Mouse (Mus musculus): ENCODE data around the gene Shpk. TPM values are rescaled to one million over a fixed set of nuclear protein-coding genes. Genes with fewer than 3 reads are reported as not detected.

Gene Shpk
- polyA plus RNA-seq, 1 experiment from 2014 or later = 1.8 TPM

GRCm38 (mm10) chr11:73201597-73201996 is 2.3 kb downstream of the Shpk start:
- H3K27ac ChIP-seq = no peak overlapping the region
- no peaks in the 10 kb centered on the region for H3K9me3 ChIP-seq
- no peak overlapping the region for H3K9ac ChIP-seq (replicated peaks)
- H3K4me1 ChIP-seq (replicated peaks) = peaks cover 27% of the 10 kb centered on the region
- H3K4me2 ChIP-seq (replicated peaks) = no peak overlapping the region
- ATAC-seq = no peak
- WGBS = 34% methylated on average over 4 of the region's 4 CpGs
- no peaks in the 10 kb centered on the region for H3K36me3 ChIP-seq
- no peak overlapping the region for H3K4me3 ChIP-seq (replicated peaks)
- no peaks in the 10 kb centered on the region for H3K27me3 ChIP-seq

GRCm38 (mm10) chr11:73203895-73204294 is 4.6 kb downstream of the Shpk start:
- H3K9me3 ChIP-seq = no peaks in the 10 kb centered on the region
- ATAC-seq = no peak
- H3K4me2 ChIP-seq (replicated peaks) = no peak overlapping the region
- no peak overlapping the region for H3K4me3 ChIP-seq (replicated peaks)
- H3K36me3 ChIP-seq = no peaks in the 10 kb centered on the region
- no peak overlapping the region for H3K27ac ChIP-seq
- no peaks in the 10 kb centered on the region for H3K27me3 ChIP-seq
- 91% methylated on average over 8 of the region's 8 CpGs for WGBS
- no peak overlapping the region; the same call in 1 of the 2 replicates for H3K9ac ChIP-seq (replicated peaks)
- H3K4me1 ChIP-seq (replicated peaks) = peaks cover 7% of the 10 kb centered on the region

GRCm38 (mm10) chr11:73205194-73205593 is 5.9 kb downstream of the Shpk start:
- H3K36me3 ChIP-seq = no peaks in the 10 kb centered on the region
- no peak overlapping the region for H3K27ac ChIP-seq
- H3K4me1 ChIP-seq (replicated peaks) = peaks cover under 1% of the 10 kb centered on the region; the same call in 1 of the 2 replicates
- H3K9ac ChIP-seq (replicated peaks) = no peak overlapping the region
- H3K4me3 ChIP-seq (replicated peaks) = no peak overlapping the region
- ATAC-seq = no peak
- 87% methylated on average over 7 of the region's 7 CpGs for WGBS
- H3K9me3 ChIP-seq = no peaks in the 10 kb centered on the region
- H3K4me2 ChIP-seq (replicated peaks) = no peak overlapping the region
- H3K27me3 ChIP-seq = no peaks in the 10 kb centered on the region

GRCm38 (mm10) chr11:73207621-73208020 is 8.4 kb downstream of the Shpk start:
- ATAC-seq = no peak
- Histone ChIP-seq H3K4me1 (replicated peaks) (no peaks in the 10 kb centered on the region), H3K27ac (no peak overlapping the region), H3K4me2 (replicated peaks) (no peak overlapping the region), H3K9ac (replicated peaks) (no peak overlapping the region), H3K4me3 (replicated peaks) (no peak overlapping the region), H3K27me3 (no peaks in the 10 kb centered on the region), H3K9me3 (no peaks in the 10 kb centered on the region), H3K36me3 (no peaks in the 10 kb centered on the region)
- 74% methylated on average over 2 of the region's 2 CpGs for WGBS

GRCm38 (mm10) chr11:73213956-73214355 is 14.7 kb downstream of the Shpk start:
- no peaks in the 10 kb centered on the region for H3K9me3 ChIP-seq
- H3K27ac ChIP-seq = no peak overlapping the region
- ATAC-seq = no peak
- no peak overlapping the region for H3K4me3 ChIP-seq (replicated peaks)
- no peak overlapping the region for H3K4me2 ChIP-seq (replicated peaks)
- H3K4me1 ChIP-seq (replicated peaks) = no peaks in the 10 kb centered on the region
- no peaks in the 10 kb centered on the region for H3K36me3 ChIP-seq
- no peaks in the 10 kb centered on the region for H3K27me3 ChIP-seq
- H3K9ac ChIP-seq (replicated peaks) = no peak overlapping the region
- WGBS = 77% methylated on average over 3 of the region's 3 CpGs

- Histone ChIP-seq H3K27ac (no peak overlapping the region), H3K4me3 (replicated peaks) (no peak overlapping the region), H3K9ac (replicated peaks) (no peak overlapping the region), H3K9me3 (no peaks in the 10 kb centered on the region), H3K4me2 (replicated peaks) (no peak overlapping the region), H3K4me1 (replicated peaks) (no peaks in the 10 kb centered on the region), H3K36me3 (no peaks in the 10 kb centered on the region), H3K27me3 (no peaks in the 10 kb centered on the region)
- 67% methylated on average over 2 of the region's 2 CpGs for WGBS
- ATAC-seq = no peak
Observed at GRCm38 (mm10) chr11:73219671-73220070, 20.4 kb downstream of the Shpk start.

- Histone ChIP-seq H3K27ac (no peak overlapping the region), H3K9ac (replicated peaks) (no peak overlapping the region), H3K27me3 (no peaks in the 10 kb centered on the region), H3K4me3 (replicated peaks) (no peak overlapping the region), H3K4me1 (replicated peaks) (no peaks in the 10 kb centered on the region), H3K36me3 (no peaks in the 10 kb centered on the region), H3K9me3 (no peaks in the 10 kb centered on the region), H3K4me2 (replicated peaks) (no peak overlapping the region)
- 100% methylated on average over 1 of the region's 1 CpGs for WGBS
- no peak for ATAC-seq
Observed at GRCm38 (mm10) chr11:73220651-73221050, 21.4 kb downstream of the Shpk start.

GRCm38 (mm10) chr11:73222846-73223245 is 23.6 kb downstream of the Shpk start:
- 58% methylated on average over 5 of the region's 5 CpGs for WGBS
- Histone ChIP-seq H3K27me3 (no peaks in the 10 kb centered on the region), H3K9ac (replicated peaks) (no peak overlapping the region), H3K9me3 (no peaks in the 10 kb centered on the region), H3K36me3 (no peaks in the 10 kb centered on the region), H3K27ac (no peak overlapping the region), H3K4me2 (replicated peaks) (no peak overlapping the region), H3K4me1 (replicated peaks) (no peaks in the 10 kb centered on the region), H3K4me3 (replicated peaks) (no peak overlapping the region)
- ATAC-seq = no peak

- no peak for ATAC-seq
- 78% methylated on average over 2 of the region's 2 CpGs for WGBS
- peaks cover 4% of the 10 kb centered on the region for H3K9me3 ChIP-seq
- no peak overlapping the region for H3K4me3 ChIP-seq (replicated peaks)
- H3K27me3 ChIP-seq = no peaks in the 10 kb centered on the region
- H3K4me1 ChIP-seq (replicated peaks) = no peaks in the 10 kb centered on the region
- H3K27ac ChIP-seq = no peak overlapping the region
- no peaks in the 10 kb centered on the region for H3K36me3 ChIP-seq
- H3K9ac ChIP-seq (replicated peaks) = no peak overlapping the region
- no peak overlapping the region for H3K4me2 ChIP-seq (replicated peaks)
Observed at GRCm38 (mm10) chr11:73223966-73224365, 24.7 kb downstream of the Shpk start.

GRCm38 (mm10) chr11:73225856-73226255 is 26.6 kb downstream of the Shpk start:
- Histone ChIP-seq H3K9ac (replicated peaks) (no peak overlapping the region), H3K4me1 (replicated peaks) (no peaks in the 10 kb centered on the region), H3K9me3 (peaks cover 8% of the 10 kb centered on the region), H3K27me3 (no peaks in the 10 kb centered on the region), H3K36me3 (no peaks in the 10 kb centered on the region), H3K27ac (no peak overlapping the region), H3K4me2 (replicated peaks) (no peak overlapping the region), H3K4me3 (replicated peaks) (no peak overlapping the region)
- WGBS = 94% methylated on average over 6 of the region's 6 CpGs
- ATAC-seq = no peak

- 83% methylated on average over 5 of the region's 5 CpGs for WGBS
- H3K9ac ChIP-seq (replicated peaks) = no peak overlapping the region
- H3K27me3 ChIP-seq = no peaks in the 10 kb centered on the region
- no peaks in the 10 kb centered on the region for H3K36me3 ChIP-seq
- no peak overlapping the region for H3K4me3 ChIP-seq (replicated peaks)
- H3K4me1 ChIP-seq (replicated peaks) = no peaks in the 10 kb centered on the region
- H3K4me2 ChIP-seq (replicated peaks) = no peak overlapping the region
- ATAC-seq = no peak
- peaks cover 8% of the 10 kb centered on the region for H3K9me3 ChIP-seq
- H3K27ac ChIP-seq = no peak overlapping the region
Observed at GRCm38 (mm10) chr11:73228881-73229280, 29.6 kb downstream of the Shpk start.

GRCm38 (mm10) chr11:73230081-73230480 is 30.8 kb downstream of the Shpk start:
- no peak overlapping the region for H3K4me3 ChIP-seq (replicated peaks)
- H3K4me1 ChIP-seq (replicated peaks) = no peaks in the 10 kb centered on the region
- peaks cover 8% of the 10 kb centered on the region for H3K9me3 ChIP-seq
- no peak overlapping the region for H3K27ac ChIP-seq
- H3K9ac ChIP-seq (replicated peaks) = no peak overlapping the region
- 87% methylated on average over 5 of the region's 5 CpGs for WGBS
- no peaks in the 10 kb centered on the region for H3K36me3 ChIP-seq
- H3K4me2 ChIP-seq (replicated peaks) = no peak overlapping the region
- no peak for ATAC-seq
- H3K27me3 ChIP-seq = no peaks in the 10 kb centered on the region

GRCm38 (mm10) chr11:73232513-73232912 is 33.3 kb downstream of the Shpk start:
- H3K27me3 ChIP-seq = no peaks in the 10 kb centered on the region
- H3K4me3 ChIP-seq (replicated peaks) = no peak overlapping the region

More at GRCm38 (mm10) chr11:73232513-73232912, 33.3 kb downstream of the Shpk start:
- peaks cover 8% of the 10 kb centered on the region for H3K9me3 ChIP-seq
- WGBS = 75% methylated on average over 2 of the region's 2 CpGs
- H3K27ac ChIP-seq = no peak overlapping the region
- H3K4me1 ChIP-seq (replicated peaks) = no peaks in the 10 kb centered on the region
- ATAC-seq = no peak
- H3K9ac ChIP-seq (replicated peaks) = no peak overlapping the region
- no peaks in the 10 kb centered on the region for H3K36me3 ChIP-seq
- no peak overlapping the region for H3K4me2 ChIP-seq (replicated peaks)
